Mouse (Mus musculus) liver, embryonic 14.5 days (tissue): ENCODE data around the gene Lhb.

Source experiments
- CTCF ChIP-seq: IDR thresholded peaks from 2 replicates; pipeline ENCODE4 v1.5.1; 2016; ENCODE audit warnings: antibody characterized with exemption, low read depth, control low read depth
- EP300 ChIP-seq: IDR thresholded peaks from 2 replicates; pipeline ENCODE4 v1.6.1; 2016; ENCODE audit warnings: antibody characterized with exemption, low read depth

DNA sequence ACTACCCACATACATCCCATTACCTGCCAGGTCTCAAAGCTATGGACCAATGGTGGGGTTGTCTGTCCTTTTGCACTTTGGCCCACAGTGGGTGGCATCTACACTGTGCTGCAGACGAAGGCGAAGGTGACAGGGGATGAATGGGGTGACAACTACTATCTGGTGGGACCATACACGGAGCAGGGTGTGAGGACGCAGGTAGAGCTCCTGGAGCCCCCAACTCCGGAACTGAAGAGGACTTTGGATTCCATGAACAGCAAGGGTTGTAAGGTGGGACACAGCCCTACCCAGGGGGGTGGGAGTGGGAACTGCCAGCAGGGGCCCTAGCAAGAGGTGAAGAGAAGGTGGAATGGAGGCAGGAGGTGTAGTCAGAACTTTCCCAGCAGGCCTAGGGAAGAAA lies 15.8 kb downstream of the Lhb start:
- no peak for TF ChIP-seq CTCF
- no peak for TF ChIP-seq EP300
